Mouse (Mus musculus) liver, embryonic 13.5 days (tissue): Measurements from ENCODE around the gene Veph1. TPM values are rescaled to one million over a fixed set of nuclear protein-coding genes. Genes with fewer than 3 reads are reported as not detected.

ENCODE experiments used
- ATAC-seq: fragments of 200-750 bp; cut with Nextera tagmentation; 2 replicates; pipeline ENCODE4 v1.8.0; 2017; ENCODE audit warnings: low read depth, mild to moderate bottlenecking, moderate number of reproducible peaks, moderate library complexity
- DNase-seq: peaks from one replicate; pipeline ENCODE4 v3.0.0; 2022
- H3K27ac ChIP-seq: fragments of 300-500 bp; sonication (generic); 2 replicates; pipeline ENCODE4 v1.5.1; 2015; ENCODE audit warnings: moderate library complexity, mild to moderate bottlenecking, inconsistent platforms
- H3K27me3 ChIP-seq: fragments of 300-500 bp; sonication (generic); 2 replicates; pipeline ENCODE4 v1.6.1; 2015; ENCODE audit warnings: mild to moderate bottlenecking, inconsistent platforms
- H3K36me3 ChIP-seq: fragments of 300-500 bp; sonication (generic); 2 replicates; pipeline ENCODE4 v1.6.1; 2015; ENCODE audit warnings: mild to moderate bottlenecking, inconsistent platforms
- H3K4me1 ChIP-seq: fragments of 300-500 bp; sonication (generic); replicated peaks from 2 replicates; pipeline ENCODE4 v1.6.1; 2015; ENCODE audit warnings: inconsistent platforms
- H3K4me2 ChIP-seq: fragments of 300-500 bp; sonication (generic); 2 replicates; pipeline ENCODE4 v1.6.1; 2015; ENCODE audit warnings: inconsistent platforms, mild to moderate bottlenecking, moderate library complexity
- H3K4me3 ChIP-seq: fragments of 300-500 bp; sonication (generic); replicated peaks from 2 replicates; pipeline ENCODE4 v1.5.1; 2015; ENCODE audit warnings: mild to moderate bottlenecking, inconsistent platforms
- H3K9ac ChIP-seq: fragments of 300-500 bp; sonication (generic); 2 replicates; pipeline ENCODE4 v1.6.1; 2015; ENCODE audit warnings: mild to moderate bottlenecking, inconsistent platforms
- H3K9me3 ChIP-seq: fragments of 300-500 bp; sonication (generic); replicated peaks from 2 replicates; pipeline ENCODE4 v1.6.1; 2016; ENCODE audit warnings: inconsistent platforms
- WGBS: fragments of 180-500 bp; shearing (Covaris S2); methylation state at CpG from one replicate; pipeline ENCODE4 v1.1.7; 2015; ENCODE audit not compliant: insufficient replicate concordance; 5-methylcytosine and 5-hydroxymethylcytosine counted together
- polyA plus RNA-seq: library from polyadenylated mRNA; unstranded; fragments of >200 nt; fragmentation: Nextera tagmentation; extraction: Ambion mirVana; gene quantifications from 2 replicates; pipeline ENCODE4 v1.2.1, GENCODE M21; 2015

Veph1 gene
- polyA plus RNA-seq, 1 experiment from 2014 or later = 0.02 TPM

- Histone ChIP-seq H3K4me3 (no peak overlapping the region), H3K36me3 (no peaks in the 10 kb centered on the region), H3K9ac (no peak overlapping the region), H3K27ac (no peak overlapping the region), H3K4me1 (no peaks in the 10 kb centered on the region), H3K9me3 (no peaks in the 10 kb centered on the region), H3K4me2 (no peak overlapping the region), H3K27me3 (no peaks in the 10 kb centered on the region)
- DNase-seq = no peak
- ATAC-seq = no peak
- WGBS = 51% methylated on average over 7 of the region's 7 CpGs
Observed at GRCm38 (mm10) chr3:66087608-66088007, 209.0 kb downstream of the Veph1 start.

GRCm38 (mm10) chr3:66083856-66084255, 212.8 kb downstream of the Veph1 start:
- no peak overlapping the region for H3K27ac ChIP-seq
- no peak overlapping the region for H3K4me2 ChIP-seq
- H3K36me3 ChIP-seq = no peaks in the 10 kb centered on the region
- DNase-seq (no peak), ATAC-seq (no peak)
- H3K4me3 ChIP-seq = no peak overlapping the region
- H3K9me3 ChIP-seq = no peaks in the 10 kb centered on the region
- no peaks in the 10 kb centered on the region for H3K27me3 ChIP-seq
- no peaks in the 10 kb centered on the region for H3K4me1 ChIP-seq
- 70% methylated on average over 3 of the region's 3 CpGs for WGBS
- H3K9ac ChIP-seq = no peak overlapping the region

GRCm38 (mm10) chr3:66083407-66083806, 213.2 kb downstream of the Veph1 start:
- no peaks in the 10 kb centered on the region for H3K9me3 ChIP-seq
- ATAC-seq = no peak
- H3K36me3 ChIP-seq = no peaks in the 10 kb centered on the region
- H3K4me2 ChIP-seq = no peak overlapping the region
- no peaks in the 10 kb centered on the region for H3K4me1 ChIP-seq
- no peaks in the 10 kb centered on the region for H3K27me3 ChIP-seq
- DNase-seq = no peak
- WGBS = 55% methylated on average over 5 of the region's 5 CpGs
- no peak overlapping the region for H3K9ac ChIP-seq
- no peak overlapping the region for H3K27ac ChIP-seq
- H3K4me3 ChIP-seq = no peak overlapping the region

GRCm38 (mm10) chr3:66082975-66083374, 213.7 kb downstream of the Veph1 start:
- H3K36me3 ChIP-seq = no peaks in the 10 kb centered on the region
- H3K27ac ChIP-seq = no peak overlapping the region
- H3K4me3 ChIP-seq = no peak overlapping the region
- WGBS = 83% methylated on average over 4 of the region's 4 CpGs
- no peak overlapping the region for H3K9ac ChIP-seq
- no peaks in the 10 kb centered on the region for H3K9me3 ChIP-seq
- ATAC-seq = no peak
- no peak for DNase-seq
- H3K4me1 ChIP-seq = peaks cover 4% of the 10 kb centered on the region; the same call in 1 of the 2 replicates
- H3K4me2 ChIP-seq = no peak overlapping the region
- no peaks in the 10 kb centered on the region for H3K27me3 ChIP-seq

- peaks cover 5% of the 10 kb centered on the region; the same call in 1 of the 2 replicates for H3K4me1 ChIP-seq
- no peaks in the 10 kb centered on the region for H3K27me3 ChIP-seq
- no peak overlapping the region for H3K4me3 ChIP-seq
- no peak overlapping the region for H3K9ac ChIP-seq
- WGBS = 48% methylated on average over 3 of the region's 3 CpGs
- no peak overlapping the region for H3K27ac ChIP-seq
- H3K9me3 ChIP-seq = no peaks in the 10 kb centered on the region
- no peaks in the 10 kb centered on the region for H3K36me3 ChIP-seq
- no peak overlapping the region for H3K4me2 ChIP-seq
- no peak for DNase-seq
- no peak for ATAC-seq
Observed at GRCm38 (mm10) chr3:66081363-66081736, 215.3 kb downstream of the Veph1 start.

GRCm38 (mm10) chr3:66080631-66081362, 215.8 kb downstream of the Veph1 start:
- no peak for DNase-seq
- WGBS = 59% methylated on average over 3 of the region's 4 CpGs
- no peak for ATAC-seq

GRCm38 (mm10) chr3:66079886-66080285, 216.8 kb downstream of the Veph1 start:
- Histone ChIP-seq H3K36me3 (no peaks in the 10 kb centered on the region), H3K4me1 (peaks cover 5% of the 10 kb centered on the region; the same call in 1 of the 2 replicates), H3K27me3 (no peaks in the 10 kb centered on the region), H3K27ac (no peak overlapping the region), H3K4me3 (no peak overlapping the region), H3K4me2 (no peak overlapping the region), H3K9ac (no peak overlapping the region), H3K9me3 (no peaks in the 10 kb centered on the region)
- ATAC-seq (no peak), DNase-seq (no peak)
- 49% methylated on average over 4 of the region's 4 CpGs for WGBS

More at GRCm38 (mm10) chr3:66080631-66081362, 215.8 kb downstream of the Veph1 start:
- no peak overlapping the region for H3K4me2 ChIP-seq
- H3K27me3 ChIP-seq = no peaks in the 10 kb centered on the region
- no peak overlapping the region for H3K27ac ChIP-seq
- H3K4me3 ChIP-seq = no peak overlapping the region
- no peak overlapping the region for H3K9ac ChIP-seq
- peaks cover 5% of the 10 kb centered on the region; the same call in 1 of the 2 replicates for H3K4me1 ChIP-seq
- no peaks in the 10 kb centered on the region for H3K36me3 ChIP-seq
- no peaks in the 10 kb centered on the region for H3K9me3 ChIP-seq

GRCm38 (mm10) chr3:66078898-66079537, 217.6 kb downstream of the Veph1 start:
- no peak for ATAC-seq
- Histone ChIP-seq H3K4me2 (no peak overlapping the region), H3K27ac (no peak overlapping the region), H3K36me3 (no peaks in the 10 kb centered on the region), H3K9me3 (no peaks in the 10 kb centered on the region), H3K27me3 (no peaks in the 10 kb centered on the region), H3K4me1 (peaks cover 5% of the 10 kb centered on the region; the same call in 1 of the 2 replicates), H3K9ac (no peak overlapping the region), H3K4me3 (no peak overlapping the region)
- 72% methylated on average over 6 of the region's 6 CpGs for WGBS
- DNase-seq = no peak

GRCm38 (mm10) chr3:66078026-66078721, 218.5 kb downstream of the Veph1 start:
- Histone ChIP-seq H3K36me3 (no peaks in the 10 kb centered on the region), H3K9me3 (no peaks in the 10 kb centered on the region), H3K4me2 (no peak overlapping the region), H3K9ac (no peak overlapping the region), H3K4me1 (peaks cover 5% of the 10 kb centered on the region; the same call in 1 of the 2 replicates), H3K27me3 (no peaks in the 10 kb centered on the region), H3K27ac (no peak overlapping the region), H3K4me3 (no peak overlapping the region)
- DNase-seq (no peak), ATAC-seq (no peak)
- WGBS = 63% methylated on average over 23 of the region's 23 CpGs

- no peak for ATAC-seq
- H3K27ac ChIP-seq = no peak overlapping the region
- no peak overlapping the region for H3K4me2 ChIP-seq
- no peaks in the 10 kb centered on the region for H3K36me3 ChIP-seq
- WGBS = 63% methylated on average over 1 of the region's 1 CpGs
- no peak overlapping the region for H3K4me3 ChIP-seq
- DNase-seq = no peak
- H3K4me1 ChIP-seq = no peaks in the 10 kb centered on the region
- H3K27me3 ChIP-seq = no peaks in the 10 kb centered on the region
- H3K9ac ChIP-seq = no peak overlapping the region
- no peaks in the 10 kb centered on the region for H3K9me3 ChIP-seq
Observed at GRCm38 (mm10) chr3:66070274-66070673, 226.4 kb downstream of the Veph1 start.

- Histone ChIP-seq H3K36me3 (no peaks in the 10 kb centered on the region), H3K27me3 (no peaks in the 10 kb centered on the region), H3K4me1 (no peaks in the 10 kb centered on the region), H3K4me2 (no peak overlapping the region), H3K4me3 (no peak overlapping the region), H3K9me3 (no peaks in the 10 kb centered on the region), H3K9ac (no peak overlapping the region), H3K27ac (no peak overlapping the region)
- ATAC-seq (no peak), DNase-seq (no peak)
- WGBS = 29% methylated on average over 6 of the region's 6 CpGs
Observed at GRCm38 (mm10) chr3:66063881-66064280, 232.8 kb downstream of the Veph1 start.
